Mouse (Mus musculus) liver, embryonic 15.5 days (tissue): ENCODE results near the gene Olfr889. TPM values are rescaled to one million over a fixed set of nuclear protein-coding genes. Genes with fewer than 3 reads are reported as not detected.
"Not testable (repeated sequence)": the region's sequence is repeated elsewhere in the genome, so short reads cannot be mapped to it uniquely, and the experiment has no call there.

ENCODE experiments used
- ATAC-seq: fragments of 200-750 bp; cut with Nextera tagmentation; 2 replicates; pipeline ENCODE4 v1.8.0; 2017; ENCODE audit warnings: moderate number of reproducible peaks, mild to moderate bottlenecking, moderate library complexity; ENCODE audit not compliant: insufficient read depth
- H3K27ac ChIP-seq: fragments of 300-500 bp; sonication (generic); replicated peaks from 2 replicates; pipeline ENCODE4 v1.5.1; 2015; ENCODE audit warnings: mild to moderate bottlenecking, inconsistent platforms
- H3K27me3 ChIP-seq: fragments of 300-500 bp; sonication (generic); 2 replicates; pipeline ENCODE4 v1.6.1; 2015; ENCODE audit warnings: mild to moderate bottlenecking, inconsistent platforms
- H3K36me3 ChIP-seq: fragments of 300-500 bp; sonication (generic); replicated peaks from 2 replicates; pipeline ENCODE4 v1.6.1; 2015; ENCODE audit warnings: moderate library complexity, mild to moderate bottlenecking, inconsistent platforms
- H3K4me1 ChIP-seq: fragments of 300-500 bp; sonication (generic); replicated peaks from 2 replicates; pipeline ENCODE4 v1.6.1; 2015; ENCODE audit warnings: inconsistent platforms
- H3K4me2 ChIP-seq: fragments of 300-500 bp; sonication (generic); 2 replicates; pipeline ENCODE4 v1.6.1; 2015; ENCODE audit warnings: moderate library complexity, mild to moderate bottlenecking, inconsistent platforms
- H3K4me3 ChIP-seq: fragments of 300-500 bp; sonication (generic); replicated peaks from 2 replicates; pipeline ENCODE4 v1.5.1; 2015; ENCODE audit warnings: mild to moderate bottlenecking, inconsistent platforms
- H3K9ac ChIP-seq: fragments of 300-500 bp; sonication (generic); 2 replicates; pipeline ENCODE4 v1.6.1; 2015; ENCODE audit warnings: moderate library complexity, mild to moderate bottlenecking, inconsistent platforms
- H3K9me3 ChIP-seq: fragments of 300-500 bp; sonication (generic); replicated peaks from 2 replicates; pipeline ENCODE4 v1.6.1; 2016; ENCODE audit warnings: inconsistent platforms
- WGBS: fragments of 180-500 bp; shearing (Covaris S2); methylation state at CpG from one replicate; pipeline ENCODE4 v1.1.7; 2015; ENCODE audit warnings: mixed read lengths; ENCODE audit not compliant: insufficient replicate concordance; 5-methylcytosine and 5-hydroxymethylcytosine counted together
- polyA plus RNA-seq: library from polyadenylated mRNA; unstranded; fragments of >200 nt; fragmentation: Nextera tagmentation; extraction: Ambion mirVana; gene quantifications from 2 replicates; pipeline ENCODE4 v1.2.1, GENCODE M21; 2015

Gene Olfr889
- 0.09 and 0.13 TPM in 2 replicates for polyA plus RNA-seq

- Histone ChIP-seq H3K4me2 (no peak within 1 kb of the TSS), H3K36me3 (no peaks in the 10 kb centered on the region), H3K9me3 (no peaks in the 10 kb centered on the region), H3K4me1 (no peaks in the 10 kb centered on the region), H3K4me3 (no peak within 1 kb of the TSS), H3K27me3 (no peaks in the 10 kb centered on the region), H3K9ac (no peak within 1 kb of the TSS), H3K27ac (no peak within 1 kb of the TSS)
- no peak for ATAC-seq
Measured at GRCm38 (mm10) chr9:38114898-38115297, at the start of gene Olfr889. Gene Olfr889, plus strand, starts transcription at chr9:38115198.

DNA sequence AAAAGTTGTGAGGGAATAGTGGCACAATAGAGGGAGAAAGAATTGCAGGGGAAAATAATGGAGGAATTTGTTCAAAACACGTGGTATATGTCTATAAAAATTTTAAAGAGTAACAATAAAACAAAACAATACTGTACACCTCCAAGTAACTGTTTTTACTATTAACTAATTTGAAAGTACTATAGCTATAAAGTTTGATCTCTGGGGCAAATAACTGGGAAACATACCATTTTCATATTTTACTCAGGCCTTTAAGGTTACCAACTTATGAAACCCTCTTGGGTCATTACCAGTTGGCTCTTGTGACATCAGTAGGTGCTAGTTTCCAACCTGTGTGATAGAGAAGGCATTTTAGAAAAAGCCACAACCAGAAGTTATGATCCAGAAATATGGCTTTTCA is 31.2 kb upstream of the Olfr889 start, which contains the start of gene Olfr887:
TSS of gene Olfr887 (plus strand) at position 301 of the 400 bp plus-strand sequence.
- WGBS = 41% methylated on average over 1 of the region's 1 CpGs
- no peaks in the 10 kb centered on the region for H3K9me3 ChIP-seq
- H3K27ac ChIP-seq = no peak within 1 kb of the TSS
- H3K36me3 ChIP-seq = no peaks in the 10 kb centered on the region
- no peak within 1 kb of the TSS for H3K4me2 ChIP-seq
- H3K9ac ChIP-seq = no peak within 1 kb of the TSS
- no peak for ATAC-seq
- no peak within 1 kb of the TSS for H3K4me3 ChIP-seq
- H3K4me1 ChIP-seq = no peaks in the 10 kb centered on the region
- H3K27me3 ChIP-seq = no peaks in the 10 kb centered on the region

DNA sequence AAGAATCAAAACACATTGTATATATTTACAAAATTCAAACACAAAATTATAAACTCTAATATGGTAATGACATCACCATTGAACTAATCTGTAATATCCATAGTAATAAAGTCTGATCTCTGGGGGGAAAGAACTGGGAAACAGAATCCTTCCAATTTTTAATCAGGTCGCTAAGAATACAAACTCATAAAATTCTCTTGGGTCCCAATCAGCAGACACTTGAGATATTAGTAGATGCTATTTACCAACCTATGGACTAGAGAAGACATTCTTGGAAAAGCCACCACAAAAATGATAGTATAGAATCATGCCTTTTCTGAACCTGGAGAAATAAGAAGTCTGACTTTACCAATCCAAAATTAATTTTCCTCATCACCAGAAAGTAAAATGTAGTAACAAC is 7.2 kb upstream of the Olfr889 start, which contains the start of gene Olfr888:
TSS of gene Olfr888 (plus strand) at position 301 of the 400 bp plus-strand sequence.
- Histone ChIP-seq H3K4me3 (no peak within 1 kb of the TSS), H3K4me1 (no peaks in the 10 kb centered on the region), H3K27me3 (no peaks in the 10 kb centered on the region), H3K9ac (no peak within 1 kb of the TSS), H3K27ac (no peak within 1 kb of the TSS), H3K4me2 (no peak within 1 kb of the TSS), H3K36me3 (no peaks in the 10 kb centered on the region), H3K9me3 (no peaks in the 10 kb centered on the region)
- no peak for ATAC-seq
- WGBS = 50% methylated on average over 1 of the region's 1 CpGs

DNA sequence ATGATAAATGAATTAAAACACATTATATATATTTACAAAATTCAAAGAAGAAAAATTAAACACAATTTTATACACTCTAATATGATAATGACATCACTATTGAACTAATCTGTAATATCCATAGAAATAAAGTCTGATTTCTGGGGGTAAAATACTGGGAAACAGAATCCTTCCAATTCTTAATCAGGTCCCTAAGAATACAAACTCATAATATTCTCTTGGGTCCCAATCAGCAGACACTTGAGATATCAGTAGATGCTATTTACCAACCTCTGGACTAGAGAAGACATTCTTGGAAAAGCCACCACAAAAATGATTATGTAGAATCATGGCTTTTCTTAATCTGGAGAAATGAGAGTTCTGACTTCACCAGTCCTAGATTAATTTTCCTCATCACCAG is 27.2 kb downstream of the Olfr889 start, which contains the start of gene Olfr890:
TSS of gene Olfr890 (plus strand) at position 301 of the 400 bp plus-strand sequence.
- H3K27me3 ChIP-seq = no peaks in the 10 kb centered on the region
- no peaks in the 10 kb centered on the region for H3K36me3 ChIP-seq
- no peak within 1 kb of the TSS for H3K4me2 ChIP-seq
- no peak within 1 kb of the TSS for H3K9ac ChIP-seq
- ATAC-seq = no peak
- no peak within 1 kb of the TSS for H3K4me3 ChIP-seq
- H3K4me1 ChIP-seq = no peaks in the 10 kb centered on the region
- H3K27ac ChIP-seq = no peak within 1 kb of the TSS
- H3K9me3 ChIP-seq = no peaks in the 10 kb centered on the region

GRCm38 (mm10) chr9:38168341-38168740 is 53.3 kb downstream of the Olfr889 start:
- WGBS = 27% methylated on average over 2 of the region's 2 CpGs
- not testable (repeated sequence) for H3K27me3 ChIP-seq, H3K4me2 ChIP-seq, ATAC-seq, H3K4me1 ChIP-seq, H3K4me3 ChIP-seq, H3K36me3 ChIP-seq, H3K27ac ChIP-seq, H3K9ac ChIP-seq, H3K9me3 ChIP-seq

Other genes starting within 250 kb of the Olfr889 start
- gene Olfr145, start 218.5 kb upstream of the Olfr889 start, polyA plus RNA-seq = not detected in 2 replicates
- gene Olfr878, start 197.4 kb upstream of the Olfr889 start, polyA plus RNA-seq = not detected in 2 replicates
- gene Olfr881, start 123.4 kb upstream of the Olfr889 start, polyA plus RNA-seq = not detected in 2 replicates
- not detected in 2 replicates for gene Olfr883, start 89.4 kb upstream of the Olfr889 start, polyA plus RNA-seq
- not detected in 2 replicates for gene Olfr884, start 68.6 kb upstream of the Olfr889 start, polyA plus RNA-seq
- not detected in 2 replicates for gene Olfr885, start 53.9 kb upstream of the Olfr889 start, polyA plus RNA-seq
- not detected in 2 replicates for gene Olfr887, start 31.1 kb upstream of the Olfr889 start, polyA plus RNA-seq
- not detected in 2 replicates for gene Olfr888, start 7.1 kb upstream of the Olfr889 start, polyA plus RNA-seq
- gene Olfr890, start 27.3 kb downstream of the Olfr889 start, polyA plus RNA-seq = not detected in 2 replicates
- gene Olfr891, start 65.6 kb downstream of the Olfr889 start, polyA plus RNA-seq = not detected in 2 replicates
- not detected in 2 replicates for gene Olfr893, start 93.2 kb downstream of the Olfr889 start, polyA plus RNA-seq
- not detected in 2 replicates for gene Olfr894, start 102.9 kb downstream of the Olfr889 start, polyA plus RNA-seq
- not detected in 2 replicates for gene Olfr143, start 137.6 kb downstream of the Olfr889 start, polyA plus RNA-seq
- not detected in 2 replicates for gene Olfr895, start 152.7 kb downstream of the Olfr889 start, polyA plus RNA-seq
- not detected in 2 replicates for gene Olfr896-ps1, start 175.9 kb downstream of the Olfr889 start, polyA plus RNA-seq
- gene Olfr25, start 213.9 kb downstream of the Olfr889 start, polyA plus RNA-seq = not detected in 2 replicates
- not detected in 2 replicates for gene Olfr898, start 233.2 kb downstream of the Olfr889 start, polyA plus RNA-seq